Mouse (Mus musculus) liver, postnatal 0 days (tissue): ENCODE measurements around the gene Gm42688.

Experiments
- CTCF ChIP-seq: sonication (generic); IDR thresholded peaks from 2 replicates; pipeline ENCODE4 v1.5.1; 2016; ENCODE audit warnings: antibody characterized with exemption, low read depth
- EP300 ChIP-seq: IDR thresholded peaks from 2 replicates; pipeline ENCODE4 v1.6.1; 2016; ENCODE audit warnings: antibody characterized with exemption, low read depth, mild to moderate bottlenecking

- TF ChIP-seq EP300 = no peak
- no peak for TF ChIP-seq CTCF
Observed at GRCm38 (mm10) chr6:83116373-83117164, 15.2 kb downstream of the Gm42688 start.
